Mouse (Mus musculus): ENCODE measurements around the gene Gm49486. TPM values are rescaled to one million over a fixed set of nuclear protein-coding genes. Genes with fewer than 3 reads are reported as not detected.

Gene Gm49486
- polyA plus RNA-seq, 1 experiment from 2014 or later: 0.41 TPM

Other genes starting within 250 kb of the Gm49486 start
- 315 and 326 TPM in 2 replicates for gene H1f0, start 200.9 kb upstream of the Gm49486 start, polyA plus RNA-seq (2014; fragmentation: Nextera tagmentation; extraction: Ambion mirVana)
- 0.18 TPM in 1 of 2 replicates, not detected in the other for gene Galr3, start 187.5 kb upstream of the Gm49486 start, polyA plus RNA-seq (2014; fragmentation: Nextera tagmentation; extraction: Ambion mirVana)
- gene Ankrd54, start 166.5 kb upstream of the Gm49486 start, polyA plus RNA-seq (2014; fragmentation: Nextera tagmentation; extraction: Ambion mirVana): 42.8 and 56.2 TPM in 2 replicates
- 286 and 292 TPM in 2 replicates for gene Eif3l, start 154.2 kb upstream of the Gm49486 start, polyA plus RNA-seq (2014; fragmentation: Nextera tagmentation; extraction: Ambion mirVana)
- 4.9 and 5.1 TPM in 2 replicates for gene Micall1, start 120.5 kb upstream of the Gm49486 start, polyA plus RNA-seq (2014; fragmentation: Nextera tagmentation; extraction: Ambion mirVana)
- gene Polr2f, start 88.4 kb upstream of the Gm49486 start, polyA plus RNA-seq (2014; fragmentation: Nextera tagmentation; extraction: Ambion mirVana): 388 and 414 TPM in 2 replicates
- gene 1700088E04Rik, start 88.1 kb upstream of the Gm49486 start, polyA plus RNA-seq (2014; fragmentation: Nextera tagmentation; extraction: Ambion mirVana): 6.8 and 7.9 TPM in 2 replicates
- 11.6 and 12.2 TPM in 2 replicates for gene Sox10, start 64.2 kb upstream of the Gm49486 start, polyA plus RNA-seq (2014; fragmentation: Nextera tagmentation; extraction: Ambion mirVana)
- 17.2 and 18.0 TPM in 2 replicates for gene Pick1, start 218 bp upstream of the Gm49486 start, polyA plus RNA-seq (2014; fragmentation: Nextera tagmentation; extraction: Ambion mirVana)
- gene Slc16a8, start 25.4 kb downstream of the Gm49486 start, polyA plus RNA-seq (2014; fragmentation: Nextera tagmentation; extraction: Ambion mirVana): 0.28 TPM in 1 of 2 replicates, not detected in the other
- gene Baiap2l2, start 56.1 kb downstream of the Gm49486 start, polyA plus RNA-seq (2014; fragmentation: Nextera tagmentation; extraction: Ambion mirVana): 1.9 and 5.2 TPM in 2 replicates
- gene Pla2g6, start 99.0 kb downstream of the Gm49486 start, polyA plus RNA-seq (2014; fragmentation: Nextera tagmentation; extraction: Ambion mirVana): 11.8 and 15.1 TPM in 2 replicates
- 2.2 and 2.5 TPM in 2 replicates for gene Maff, start 117.2 kb downstream of the Gm49486 start, polyA plus RNA-seq (2014; fragmentation: Nextera tagmentation; extraction: Ambion mirVana)
- gene Tmem184b, start 174.2 kb downstream of the Gm49486 start, polyA plus RNA-seq (2014; fragmentation: Nextera tagmentation; extraction: Ambion mirVana): 36.2 and 45.5 TPM in 2 replicates
- 108 and 109 TPM in 2 replicates for gene Csnk1e, start 226.2 kb downstream of the Gm49486 start, polyA plus RNA-seq (2014; fragmentation: Nextera tagmentation; extraction: Ambion mirVana)